In genomic region chr15:85703194-85703641, GRCm38 (mm10) we compare ENCODE assay signal across 9 mouse cellular contexts. TPM values are rescaled to one million over a fixed set of nuclear protein-coding genes. Genes with fewer than 3 reads are reported as not detected.
A peak's percentile ranks its signal among the peaks of the same experiment; 100 is the strongest.
DNase-seq lines count a peak whose midpoint lies in the region; ATAC-seq and TF ChIP-seq lines count a peak whose summit lies in the region.
"Had no signal": no experiment of that assay in that cellular context is flagged by ENCODE, and none has a peak within 500 bp of the region (broad histone marks: within the 10 kb centered on the region; RNA-seq: fewer than 3 reads in every experiment).

No protein-coding gene starts in this region.

- H3K36me3 ChIP-seq in heart, adult 2 months (ENCODE audit: control insufficient read depth, insufficient read depth, low read length), result peaks cover 60% of the 10 kb centered on the region
- peaks cover 2% of the 10 kb centered on the region; the same call in 1 of the 2 replicates for H3K36me3 ChIP-seq in heart, embryonic 10.5 days
- H3K36me3 ChIP-seq in kidney, embryonic 16.5 days (ENCODE audit: insufficient read depth, low read length), result peaks cover 79% of the 10 kb centered on the region
- peaks cover 24% of the 10 kb centered on the region; the same call in 1 of the 2 replicates for H3K36me3 ChIP-seq in intestine, embryonic 15.5 days

- no peak for ATAC-seq in kidney, embryonic 16.5 days (ENCODE audit: low FRiP score, low TSS enrichment)
- ATAC-seq in intestine, embryonic 15.5 days, result no peak

- H3K27me3 ChIP-seq in heart, adult 2 months (ENCODE audit: control insufficient read depth, insufficient read depth, low read length), result no peaks in the 10 kb centered on the region
- peaks cover 40% of the 10 kb centered on the region for H3K27me3 ChIP-seq in heart, embryonic 10.5 days (ENCODE audit: insufficient read depth, poor library complexity, severe bottlenecking)
- H3K27me3 ChIP-seq in kidney, embryonic 16.5 days (ENCODE audit: insufficient read depth, low read length), result no peaks in the 10 kb centered on the region
- no peaks in the 10 kb centered on the region for H3K27me3 ChIP-seq in intestine, embryonic 15.5 days (replicated peaks)

- TF ChIP-seq CTCF in heart, adult 2 months (IDR thresholded peaks at IDR 0.05), result no peak

- peak overlapping the region; percentile 16; the same call in 1 of the 2 replicates for H3K4me3 ChIP-seq in heart, adult 2 months
- H3K4me3 ChIP-seq in heart, embryonic 10.5 days, result no peak overlapping the region
- no peak overlapping the region for H3K4me3 ChIP-seq in kidney, embryonic 16.5 days (ENCODE audit: low read length)
- no peak overlapping the region for H3K4me3 ChIP-seq in intestine, embryonic 15.5 days (replicated peaks)

- no peak overlapping the region for H3K4me2 ChIP-seq in kidney, embryonic 16.5 days (replicated peaks; ENCODE audit: low read depth, low read length)
- H3K4me2 ChIP-seq in intestine, embryonic 15.5 days (replicated peaks), result no peak overlapping the region

- H3K4me1 ChIP-seq in heart, adult 2 months (ENCODE audit: control insufficient read depth, insufficient read depth, low read length), result peaks cover 65% of the 10 kb centered on the region
- peaks cover 6% of the 10 kb centered on the region for H3K4me1 ChIP-seq in heart, embryonic 10.5 days
- H3K4me1 ChIP-seq in kidney, embryonic 16.5 days (ENCODE audit: insufficient read depth, low read length), result peaks cover 39% of the 10 kb centered on the region
- 0 out of 2 replicates have a peak, but pooled peaks cover 3% of the 10 kb centered on the region for H3K4me1 ChIP-seq in intestine, embryonic 15.5 days (replicated peaks)

- 18% methylated on average over 11 of the region's 11 CpGs for WGBS in heart, adult 2 months
- 60% methylated on average over 11 of the region's 11 CpGs for WGBS in heart, embryonic 10.5 days
- 53% methylated on average over 11 of the region's 11 CpGs for WGBS in kidney, embryonic 16.5 days
- WGBS in intestine, embryonic 15.5 days, result 69% methylated on average over 11 of the region's 11 CpGs

- TF ChIP-seq POLR2A in heart, adult 2 months (IDR thresholded peaks at IDR 0.05; ENCODE audit: insufficient read depth, low read depth, low read length), result no peak

- H3K79me2 ChIP-seq in heart, adult 2 months (replicated peaks; ENCODE audit: control insufficient read depth, insufficient read depth, low read length), result 0 out of 2 replicates have a peak, but pooled peaks cover 2% of the 10 kb centered on the region

- intact Hi-C loops in heart, adult 2 months (cut with DNase I), result loop anchor here (2.0 to 10.0 kb wide), 3 partner anchors 28 to 228 kb away; no protein-coding TSS in a partner anchor

- H3K9ac ChIP-seq in heart, adult 2 months (ENCODE audit: low read depth, low read length), result no peak overlapping the region; the same call in 1 of the 2 replicates
- no peak overlapping the region for H3K9ac ChIP-seq in kidney, embryonic 16.5 days (replicated peaks; ENCODE audit: low read length)
- H3K9ac ChIP-seq in intestine, embryonic 15.5 days, result no peak overlapping the region

- H3K9me3 ChIP-seq in heart, embryonic 10.5 days, result no peaks in the 10 kb centered on the region
- H3K9me3 ChIP-seq in kidney, embryonic 16.5 days (ENCODE audit: low read length), result no peaks in the 10 kb centered on the region
- no peaks in the 10 kb centered on the region for H3K9me3 ChIP-seq in intestine, embryonic 15.5 days

- peak in 1 of 2 experiments; percentile 74 for DNase-seq in heart, adult 2 months
- DNase-seq in heart, embryonic 10.5 days (ENCODE audit: low spot score), result no peak
- DNase-seq in MN1 (ENCODE audit: low spot score), result peak; percentile 90
- DNase-seq in cerebellum, adult 8-10 months, result peak; percentile 79
- peak; percentile 70 for DNase-seq in ovary, postnatal 14 days (ENCODE audit: low spot score)
- no peak for DNase-seq in T-cell, adult 2 months (ENCODE audit: low spot score)

- no peak for TF ChIP-seq EP300 in heart, adult 2 months (IDR thresholded peaks at IDR 0.05; ENCODE audit: insufficient read depth, low read depth, low read length)

- H3K27ac ChIP-seq in heart, adult 2 months, result peak overlapping the region; percentile 86
- H3K27ac ChIP-seq in heart, embryonic 10.5 days, result no peak overlapping the region
- H3K27ac ChIP-seq in kidney, embryonic 16.5 days (ENCODE audit: low read length), result peak overlapping the region; percentile 27; the same call in 1 of the 2 replicates
- H3K27ac ChIP-seq in intestine, embryonic 15.5 days, result no peak overlapping the region

RNA-seq across cellular contexts. Expression of gene Ppara, which starts 31.6 kb away (rescaled TPM):
- 10 to 100 TPM; 53.1 to 60.7 TPM for total RNA-seq in heart, adult 2 months (2021)
- 12.9 and 25.4 TPM in 2 replicates for polyA plus RNA-seq in heart, adult 2 months (2012; rRNA removed)
- 0.88 and 2.0 TPM in 2 replicates for polyA plus RNA-seq in heart, embryonic 10.5 days (2016; fragmentation: Nextera tagmentation; extraction: Ambion mirVana)
- polyA plus RNA-seq in kidney, embryonic 16.5 days (2015; fragmentation: Nextera tagmentation; extraction: Ambion mirVana), result 5.1 and 5.9 TPM in 2 replicates
- polyA plus RNA-seq in intestine, embryonic 15.5 days (2015; fragmentation: Nextera tagmentation; extraction: Ambion mirVana), result 18.2 and 19.5 TPM in 2 replicates
- total RNA-seq: neutrophil, adult 5-6 weeks had no signal

Comparison
In these comparisons a context has a peak if more than half of its experiments do, and no peak if none do; other contexts are left out.
1. H3K27ac ChIP-seq: peak in heart, adult 2 months (single experiment) and kidney, embryonic 16.5 days (single experiment); none in heart, embryonic 10.5 days (single experiment) and intestine, embryonic 15.5 days (single experiment).
2. DNase-seq: peak in MN1 (single experiment), cerebellum, adult 8-10 months (single experiment) and ovary, postnatal 14 days (single experiment); none in heart, embryonic 10.5 days (single experiment) and T-cell, adult 2 months (single experiment).